Mouse (Mus musculus) skeletal muscle tissue, adult 2 months (tissue): ENCODE results near the gene Zc3h10.
"Not testable (repeated sequence)": the region's sequence is repeated elsewhere in the genome, so short reads cannot be mapped to it uniquely, and the experiment has no call there.

Experiments used
- DNase-seq: peaks from one replicate; pipeline ENCODE4 v3.0.0-alpha.2; 2012; ENCODE audit warnings: low read depth, low spot score

Gene Zc3h10

GRCm38 (mm10) chr10:128497134-128497737, 50.3 kb downstream of the Zc3h10 start:
- no peak for DNase-seq

- no peak for DNase-seq
Observed at GRCm38 (mm10) chr10:128496509-128497077, 51.0 kb downstream of the Zc3h10 start.

GRCm38 (mm10) chr10:128495903-128496302, 51.7 kb downstream of the Zc3h10 start:
- no peak for DNase-seq

GRCm38 (mm10) chr10:128495270-128495669, 52.3 kb downstream of the Zc3h10 start:
- no peak for DNase-seq

- DNase-seq, result no peak
Observed at GRCm38 (mm10) chr10:128494667-128495245, 52.8 kb downstream of the Zc3h10 start.

GRCm38 (mm10) chr10:128493695-128494666, 53.6 kb downstream of the Zc3h10 start, which contains the start of gene Myl6:
Gene Myl6, minus strand, starts transcription at chr10:128494145.
- DNase-seq, result peak; percentile 98

GRCm38 (mm10) chr10:128493319-128493694, 54.3 kb downstream of the Zc3h10 start:
- no peak for DNase-seq

GRCm38 (mm10) chr10:128492633-128493311, 54.8 kb downstream of the Zc3h10 start:
- peak; percentile 75 for DNase-seq

GRCm38 (mm10) chr10:128492051-128492450, 55.5 kb downstream of the Zc3h10 start:
- DNase-seq, result not testable (repeated sequence)
